Mouse (Mus musculus) CD4-positive helper T cell, adult 2 months (primary cell): ENCODE results near the gene Olfr692.
"Not testable (repeated sequence)": the region's sequence is repeated elsewhere in the genome, so short reads cannot be mapped to it uniquely, and the experiment has no call there.

Experiments used
- DNase-seq: peaks from one replicate; pipeline ENCODE4 v3.0.0-alpha.2; 2012; ENCODE audit warnings: low read depth, missing footprints, low spot score

The Olfr692 gene

DNA sequence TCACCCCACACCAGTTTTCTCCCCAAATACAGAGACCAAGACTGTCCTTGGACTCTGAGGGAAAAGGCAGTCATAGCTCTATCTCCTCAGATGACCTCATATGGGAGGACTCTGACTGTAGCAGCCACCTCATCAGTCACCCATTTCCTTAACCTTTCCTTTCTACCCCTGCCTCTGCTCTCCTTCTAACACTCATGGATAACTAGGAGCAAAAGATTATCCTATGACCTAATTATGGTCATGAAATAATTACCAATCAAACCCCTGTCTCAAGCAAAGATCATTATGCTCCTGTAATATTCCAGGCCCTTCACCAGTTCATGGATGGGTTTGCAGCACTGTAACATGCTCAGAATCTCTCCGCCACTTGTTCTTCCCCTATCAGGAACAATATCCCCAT lies at the start of gene Olfr692:
Gene Olfr692, plus strand, starts transcription at position 301 of the 400 bp plus-strand sequence.
- DNase-seq: no peak

- DNase-seq: no peak
These were observed 42.7 kb upstream of the Olfr692 start for GRCm38 (mm10) chr7:105325302-105325701.

GRCm38 (mm10) chr7:105334004-105334403 lies 34.0 kb upstream of the Olfr692 start, which contains the start of gene Olfr690:
Olfr690 (minus strand) TSS chr7:105334104.
- DNase-seq: no peak

DNA sequence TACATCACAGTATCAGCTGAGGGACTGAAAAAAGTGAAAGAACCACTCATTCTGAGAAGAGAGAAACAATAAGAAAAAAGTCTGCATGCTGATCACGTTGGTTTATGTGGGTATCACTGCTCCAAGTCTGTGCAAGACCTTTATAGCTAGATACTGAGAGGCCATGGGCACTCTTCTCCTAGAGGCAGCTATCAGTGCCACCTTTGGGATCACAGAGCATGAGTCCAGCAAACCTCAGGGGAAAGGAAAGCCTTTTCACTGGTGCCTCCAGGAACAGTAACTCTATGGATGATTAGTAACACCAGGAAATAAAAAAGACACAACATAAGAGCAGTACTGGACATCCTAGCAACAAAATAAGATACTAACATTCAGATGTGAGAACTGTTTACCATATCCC lies 25.9 kb upstream of the Olfr692 start, which contains the start of gene Olfr691:
Gene Olfr691, minus strand, starts transcription at position 101 of the 400 bp plus-strand sequence.
- DNase-seq: no peak

DNA sequence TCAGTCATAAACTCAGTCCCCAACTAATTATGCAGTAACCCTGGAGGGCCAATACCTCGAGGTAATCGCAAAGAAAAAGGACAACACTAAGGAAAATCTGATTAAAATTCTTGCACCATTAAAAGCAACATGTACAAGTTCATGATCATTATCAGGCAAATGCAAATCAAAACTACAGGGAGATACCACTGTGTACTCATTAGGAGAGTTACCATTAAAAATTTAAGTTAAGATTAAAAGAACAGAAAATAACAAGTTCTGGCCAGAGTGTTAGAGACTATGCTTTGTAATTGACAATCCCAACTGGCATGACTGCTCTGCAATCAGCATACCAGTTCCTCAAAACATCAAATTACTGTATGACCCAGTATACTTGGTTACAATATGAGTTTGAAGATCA lies 25.3 kb upstream of the Olfr692 start:
- DNase-seq: no peak

DNA sequence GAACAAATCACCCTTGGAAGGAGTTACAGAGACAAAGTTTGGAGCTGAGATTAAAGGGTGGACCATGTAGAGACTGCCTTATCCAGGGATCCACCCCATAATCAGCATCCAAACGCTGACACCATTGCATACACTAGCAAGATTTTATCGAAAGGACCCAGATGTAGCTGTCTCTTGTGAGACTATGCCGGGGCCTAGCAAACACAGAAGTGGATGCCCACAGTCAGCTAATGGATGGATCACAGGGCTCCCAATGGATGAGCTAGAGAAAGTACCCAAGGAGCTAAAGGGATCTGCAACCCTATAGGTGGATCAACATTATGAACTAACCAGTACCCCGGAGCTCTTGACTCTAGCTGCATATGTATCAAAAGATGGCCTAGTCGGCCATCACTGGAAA lies 12.0 kb upstream of the Olfr692 start:
- not testable (repeated sequence) for DNase-seq

DNA sequence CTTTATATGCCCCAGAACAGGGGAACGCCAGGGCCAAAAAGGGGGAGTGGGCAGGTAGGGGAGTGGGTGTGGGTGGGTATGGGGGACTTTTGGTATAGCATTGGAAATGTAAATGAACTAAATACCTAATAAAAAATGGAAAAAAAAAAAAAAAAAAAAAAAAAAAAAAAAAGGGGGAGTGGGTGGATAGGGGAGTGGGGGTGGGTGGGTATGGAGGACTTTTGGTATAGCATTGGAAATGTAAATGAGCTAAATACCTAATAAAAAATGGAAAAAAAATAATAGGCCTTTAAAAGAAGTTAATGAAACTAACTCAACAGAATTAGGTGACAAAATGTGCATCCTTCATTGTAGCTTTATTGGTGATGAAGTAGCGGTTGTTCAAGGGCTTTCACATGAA lies 11.5 kb upstream of the Olfr692 start:
- not testable (repeated sequence) for DNase-seq

DNA sequence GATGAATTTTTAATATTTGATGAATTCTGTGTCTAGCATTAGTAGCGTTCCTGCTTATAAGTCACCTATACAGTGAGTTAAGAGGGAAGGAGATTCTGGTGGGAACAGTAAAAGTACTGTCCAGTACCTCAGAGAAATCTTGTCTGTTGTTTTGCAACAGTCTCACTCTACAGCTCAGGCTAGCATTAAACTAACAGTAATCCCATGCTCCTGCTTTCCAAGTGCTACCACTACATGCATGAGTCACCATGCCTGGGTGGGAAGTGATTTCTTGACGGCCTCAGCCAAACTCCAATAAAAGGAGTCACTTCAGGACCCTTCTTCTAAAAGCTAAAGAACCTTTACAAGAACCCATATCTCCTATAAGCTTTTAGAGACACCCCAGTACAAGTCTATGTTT lies 6.3 kb upstream of the Olfr692 start:
- DNase-seq: no peak

GRCm38 (mm10) chr7:105367268-105367667 lies 762 bp upstream of the Olfr692 start:
- DNase-seq: no peak

GRCm38 (mm10) chr7:105368521-105368920 lies 491 bp downstream of the Olfr692 start:
- DNase-seq: no peak

DNA sequence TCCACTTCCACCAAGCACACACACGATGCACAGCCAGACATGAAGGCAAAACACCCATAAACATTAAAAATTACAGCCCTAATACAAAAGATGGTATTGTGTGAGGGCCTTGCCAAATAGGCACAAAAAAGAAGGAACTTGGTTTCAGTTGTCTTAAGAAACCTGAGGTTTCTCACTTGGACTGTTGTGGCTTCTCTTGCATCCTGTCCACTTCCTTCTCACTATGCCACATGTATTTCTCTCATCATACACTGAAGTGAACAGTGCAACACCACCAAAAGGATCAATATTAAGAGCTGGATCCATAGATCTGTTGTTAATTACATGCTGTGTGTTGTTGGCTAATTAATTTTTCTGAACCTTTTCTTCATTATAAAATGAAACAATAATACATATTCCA lies 4.9 kb downstream of the Olfr692 start:
- no peak for DNase-seq

DNA sequence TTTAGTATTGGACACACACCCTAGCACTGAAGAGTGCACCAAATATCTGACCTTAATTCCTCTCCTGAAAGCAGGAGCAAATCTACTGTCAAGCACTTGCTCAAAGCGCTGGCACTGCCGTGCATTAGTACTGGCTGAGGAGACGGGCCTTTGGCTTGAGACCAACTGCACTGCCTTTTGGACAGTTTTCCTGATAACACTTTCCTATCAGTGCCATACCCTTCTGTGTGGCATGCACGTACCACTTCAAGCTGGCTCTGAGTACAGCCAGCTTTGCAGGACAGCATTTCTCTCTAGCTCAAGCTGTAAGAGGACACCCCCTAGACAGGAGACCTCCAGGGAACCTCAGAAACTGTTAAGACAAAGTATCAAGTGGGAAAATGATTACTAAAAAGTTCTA lies 5.5 kb downstream of the Olfr692 start:
- no peak for DNase-seq

DNA sequence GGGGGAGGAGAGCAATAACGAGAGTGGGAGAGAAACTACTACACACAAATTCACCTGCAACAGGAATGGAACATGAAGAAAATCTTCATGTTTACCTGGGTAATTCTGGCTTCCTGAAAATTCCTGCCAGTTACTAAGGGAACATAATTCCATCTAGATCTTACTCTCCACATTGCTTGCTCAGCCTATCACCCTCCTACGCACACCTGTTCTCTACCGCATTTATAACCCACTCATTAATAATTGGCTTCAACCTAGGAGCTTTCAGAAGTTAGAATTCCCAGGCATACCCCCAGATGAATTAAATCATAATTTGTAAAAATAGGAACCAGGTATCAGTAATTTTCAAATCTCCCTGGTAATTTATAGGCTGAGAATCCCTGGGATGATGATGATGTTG lies 5.9 kb downstream of the Olfr692 start:
- no peak for DNase-seq

GRCm38 (mm10) chr7:105374866-105375265 lies 6.8 kb downstream of the Olfr692 start, which contains the start of gene Gm5901:
Gm5901 (plus strand) TSS chr7:105375038.
- DNase-seq: no peak

DNA sequence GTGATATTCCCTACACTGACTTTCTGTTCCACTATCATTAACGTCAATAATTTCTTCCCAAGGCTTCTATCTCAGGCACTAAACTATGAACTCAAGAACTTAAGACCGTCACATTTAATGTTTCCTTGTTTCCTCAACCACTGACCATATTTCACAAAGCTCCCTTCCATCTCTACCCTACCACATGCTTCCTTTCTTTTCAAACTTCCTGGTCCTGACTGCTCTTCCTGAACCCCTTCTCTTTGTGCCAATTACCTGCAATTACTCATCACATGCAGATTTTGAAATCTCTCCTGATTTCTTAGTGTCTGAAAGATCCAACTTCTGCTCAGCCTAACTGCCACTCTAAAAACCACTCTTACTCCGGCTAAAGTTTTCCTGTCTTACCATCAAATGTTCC lies 12.3 kb downstream of the Olfr692 start:
- DNase-seq: no peak

DNA sequence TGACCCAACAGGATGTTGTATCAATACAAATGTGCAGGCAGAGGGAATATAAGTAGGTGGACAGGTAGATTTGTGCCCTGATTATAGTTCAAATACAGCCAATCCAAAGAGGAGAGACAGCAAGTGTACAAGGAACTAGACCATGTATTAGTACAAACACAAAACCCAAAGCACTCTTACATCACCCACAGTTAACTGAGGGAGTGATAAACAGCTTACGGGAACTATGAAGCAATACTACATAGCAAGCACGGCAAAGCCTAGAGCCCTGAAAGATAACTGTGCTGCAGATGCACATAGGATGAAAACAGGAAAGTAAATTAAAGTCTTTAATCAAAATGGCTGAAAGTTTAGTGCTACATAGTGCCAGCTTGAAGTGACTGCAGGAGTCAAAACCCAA lies 19.7 kb downstream of the Olfr692 start:
- DNase-seq: no peak

DNA sequence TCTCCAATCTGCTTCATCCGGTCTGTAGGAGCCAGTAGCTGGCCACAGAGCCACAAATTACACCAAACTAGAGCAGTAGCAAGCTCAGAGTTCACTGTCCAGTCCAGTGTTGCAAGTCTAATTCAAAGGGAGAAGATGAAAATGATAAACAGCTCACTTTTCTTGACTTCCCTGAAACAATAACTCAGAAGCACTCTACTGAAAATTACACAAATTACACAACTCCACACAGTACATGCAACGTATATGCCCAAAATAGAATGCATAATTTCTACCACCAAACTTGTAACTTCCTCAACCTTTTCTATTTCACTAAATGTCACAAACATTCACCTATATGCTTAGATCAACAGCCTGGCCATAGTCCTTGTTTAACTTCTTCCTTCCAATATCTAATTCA lies 22.2 kb downstream of the Olfr692 start:
- DNase-seq: no peak

DNA sequence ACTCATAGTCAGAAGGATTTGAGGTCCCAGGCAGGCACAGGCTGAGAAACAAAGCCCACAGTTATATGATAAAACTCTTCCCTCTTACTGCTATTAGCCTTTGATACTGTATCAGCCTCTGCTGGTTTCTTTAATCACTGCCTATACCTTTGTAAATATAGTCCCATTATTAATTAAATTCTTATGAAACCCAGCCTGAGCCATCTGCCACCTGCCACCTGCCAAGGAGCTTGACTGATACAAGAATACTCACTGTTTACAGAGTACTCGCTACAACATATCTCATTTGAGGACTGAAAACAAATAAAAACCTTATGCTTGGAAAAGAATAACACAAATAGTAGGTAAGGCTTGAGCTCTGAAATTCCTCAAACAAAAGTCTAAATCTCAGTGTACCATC lies 26.6 kb downstream of the Olfr692 start:
- no peak for DNase-seq

GRCm38 (mm10) chr7:105395131-105395820 lies 27.2 kb downstream of the Olfr692 start:
- DNase-seq: peak; percentile 55

GRCm38 (mm10) chr7:105396126-105396525 lies 28.1 kb downstream of the Olfr692 start:
- DNase-seq: no peak

DNA sequence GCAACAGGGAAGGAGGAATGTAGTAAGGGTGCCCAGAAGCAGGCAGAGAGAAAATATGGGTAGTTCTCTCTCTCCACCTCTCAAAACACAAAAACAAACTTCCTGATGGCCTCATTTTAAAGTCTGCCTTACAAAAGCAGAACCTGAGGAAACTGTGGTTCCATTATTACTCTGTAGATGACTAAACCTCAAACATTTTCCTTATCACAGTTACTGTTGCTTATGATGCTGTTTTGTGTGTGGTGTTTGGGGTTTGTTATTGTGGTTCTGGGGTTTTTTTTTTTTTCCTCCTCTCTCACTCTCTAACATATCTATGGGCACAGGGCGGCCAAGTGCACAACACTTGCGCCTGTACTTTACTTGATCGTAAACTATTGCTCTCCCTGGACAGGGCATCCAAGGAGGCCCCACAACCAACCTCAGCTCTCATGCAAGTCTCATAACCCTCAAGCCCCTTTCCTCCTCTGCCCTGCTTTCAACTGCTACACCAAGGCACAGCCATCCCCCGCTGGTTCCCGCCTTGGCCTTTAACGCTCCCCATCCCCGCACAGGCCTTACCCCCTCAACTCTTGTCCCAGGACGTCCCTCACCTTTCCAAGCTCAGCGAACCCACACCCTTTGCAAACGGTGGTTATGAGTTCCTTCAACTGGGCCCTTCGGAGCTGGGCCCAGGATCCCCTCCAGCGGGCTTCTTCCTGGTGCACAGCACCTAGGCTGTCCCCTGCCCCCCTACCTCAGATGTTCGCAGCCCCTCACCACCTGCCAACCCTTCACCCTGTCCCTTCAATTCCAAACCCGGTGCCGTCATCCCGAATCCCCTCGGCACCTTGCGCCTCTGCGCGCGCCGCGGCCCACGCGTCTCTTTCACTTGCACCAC lies 31.3 kb downstream of the Olfr692 start:
- peak; percentile 77 for DNase-seq

DNA sequence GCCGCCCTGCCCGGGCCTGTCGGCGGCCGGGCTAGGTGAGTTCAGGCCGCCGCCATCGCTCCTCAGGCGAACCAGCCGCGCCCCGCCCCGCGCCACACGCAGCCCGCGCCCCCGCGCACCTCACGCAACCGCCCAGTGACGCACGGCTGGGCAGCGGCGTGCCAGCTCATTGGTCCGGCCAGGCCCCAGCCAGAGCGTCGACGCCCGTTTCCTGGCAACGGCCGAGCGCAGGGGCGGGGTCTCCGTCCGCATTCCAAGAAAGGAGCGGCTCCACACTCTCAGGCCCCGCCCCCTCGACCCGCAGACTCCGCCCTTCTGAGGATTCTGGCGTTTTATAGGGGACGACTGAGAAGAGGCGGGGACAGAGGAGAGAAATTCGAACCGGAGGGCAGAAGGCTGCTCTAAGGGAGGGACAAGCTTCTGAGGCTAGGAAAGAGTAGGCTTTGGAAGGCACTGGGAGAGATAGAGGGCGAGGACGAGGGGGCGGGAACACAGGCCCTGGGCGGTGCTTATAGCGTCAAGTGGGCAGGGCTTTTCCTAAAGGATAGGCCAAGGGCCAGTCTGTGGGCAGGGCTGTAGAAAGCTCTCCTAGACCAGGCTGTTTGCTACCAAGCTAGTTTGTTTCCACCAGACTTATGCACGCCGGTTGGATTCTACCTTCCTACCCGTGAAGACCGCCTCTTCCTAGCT lies 32.0 kb downstream of the Olfr692 start, which contains the start of gene Fam160a2:
Gene Fam160a2, minus strand, starts transcription at position 120 of the 690 bp plus-strand sequence.
- DNase-seq: peak; percentile 97
